Mouse (Mus musculus) liver, embryonic 13.5 days (tissue): ENCODE results near the gene Wfdc18. TPM values are rescaled to one million over a fixed set of nuclear protein-coding genes. Genes with fewer than 3 reads are reported as not detected.
A peak's percentile ranks its signal among the peaks of the same experiment; 100 is the strongest.

Experiments used
- ATAC-seq: fragments of 200-750 bp; cut with Nextera tagmentation; 2 replicates; pipeline ENCODE4 v1.8.0; 2017; ENCODE audit warnings: low read depth, mild to moderate bottlenecking, moderate number of reproducible peaks, moderate library complexity
- DNase-seq: peaks from one replicate; pipeline ENCODE4 v3.0.0; 2022
- H3K27ac ChIP-seq: fragments of 300-500 bp; sonication (generic); 2 replicates; pipeline ENCODE4 v1.5.1; 2015; ENCODE audit warnings: moderate library complexity, mild to moderate bottlenecking, inconsistent platforms
- H3K27me3 ChIP-seq: fragments of 300-500 bp; sonication (generic); 2 replicates; pipeline ENCODE4 v1.6.1; 2015; ENCODE audit warnings: mild to moderate bottlenecking, inconsistent platforms
- H3K36me3 ChIP-seq: fragments of 300-500 bp; sonication (generic); 2 replicates; pipeline ENCODE4 v1.6.1; 2015; ENCODE audit warnings: mild to moderate bottlenecking, inconsistent platforms
- H3K4me1 ChIP-seq: fragments of 300-500 bp; sonication (generic); replicated peaks from 2 replicates; pipeline ENCODE4 v1.6.1; 2015; ENCODE audit warnings: inconsistent platforms
- H3K4me2 ChIP-seq: fragments of 300-500 bp; sonication (generic); 2 replicates; pipeline ENCODE4 v1.6.1; 2015; ENCODE audit warnings: inconsistent platforms, mild to moderate bottlenecking, moderate library complexity
- H3K4me3 ChIP-seq: fragments of 300-500 bp; sonication (generic); replicated peaks from 2 replicates; pipeline ENCODE4 v1.5.1; 2015; ENCODE audit warnings: mild to moderate bottlenecking, inconsistent platforms
- H3K9ac ChIP-seq: fragments of 300-500 bp; sonication (generic); 2 replicates; pipeline ENCODE4 v1.6.1; 2015; ENCODE audit warnings: mild to moderate bottlenecking, inconsistent platforms
- H3K9me3 ChIP-seq: fragments of 300-500 bp; sonication (generic); replicated peaks from 2 replicates; pipeline ENCODE4 v1.6.1; 2016; ENCODE audit warnings: inconsistent platforms
- whole genome bisulfite sequencing: fragments of 180-500 bp; shearing (Covaris S2); methylation state at CpG from one replicate; pipeline ENCODE4 v1.1.7; 2015; ENCODE audit not compliant: insufficient replicate concordance; 5-methylcytosine and 5-hydroxymethylcytosine counted together
- polyA plus RNA-seq: library from polyadenylated mRNA; unstranded; fragments of >200 nt; fragmentation: Nextera tagmentation; extraction: Ambion mirVana; gene quantifications from 2 replicates; pipeline ENCODE4 v1.2.1, GENCODE M21; 2015

Wfdc18 gene
- polyA plus RNA-seq, 1 experiment from 2014 or later, result not detected

DNA sequence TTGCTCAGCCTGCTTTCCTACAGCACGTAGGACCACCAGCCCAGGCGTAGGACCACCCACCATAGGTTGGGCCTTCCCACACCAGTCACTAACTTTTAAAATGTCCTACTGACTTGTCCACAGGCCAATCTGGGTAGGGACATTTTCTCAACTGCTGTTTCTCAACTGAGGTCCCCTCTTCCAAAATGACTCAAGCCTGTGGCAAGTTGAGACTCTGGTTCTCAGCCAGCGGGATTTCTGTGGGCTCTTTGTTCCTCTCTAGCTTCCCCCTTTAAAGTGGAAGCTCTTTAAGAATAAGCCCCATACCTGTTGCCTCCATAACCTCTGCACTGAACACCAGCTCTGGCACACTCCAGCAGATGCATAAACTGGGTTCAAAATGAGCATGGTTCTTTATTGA is 34.7 kb downstream of the Wfdc18 start:
- Histone ChIP-seq H3K4me2 (no peak overlapping the region), H3K27ac (no peak overlapping the region), H3K4me3 (no peak overlapping the region), H3K36me3 (no peaks in the 10 kb centered on the region), H3K27me3 (0 out of 2 replicates have a peak, but pooled peaks cover 18% of the 10 kb centered on the region), H3K9me3 (no peaks in the 10 kb centered on the region), H3K4me1 (no peaks in the 10 kb centered on the region), H3K9ac (no peak overlapping the region)
- 58% methylated on average over 3 of the region's 3 CpGs for WGBS
- no peak for DNase-seq
- ATAC-seq, result no peak

DNA sequence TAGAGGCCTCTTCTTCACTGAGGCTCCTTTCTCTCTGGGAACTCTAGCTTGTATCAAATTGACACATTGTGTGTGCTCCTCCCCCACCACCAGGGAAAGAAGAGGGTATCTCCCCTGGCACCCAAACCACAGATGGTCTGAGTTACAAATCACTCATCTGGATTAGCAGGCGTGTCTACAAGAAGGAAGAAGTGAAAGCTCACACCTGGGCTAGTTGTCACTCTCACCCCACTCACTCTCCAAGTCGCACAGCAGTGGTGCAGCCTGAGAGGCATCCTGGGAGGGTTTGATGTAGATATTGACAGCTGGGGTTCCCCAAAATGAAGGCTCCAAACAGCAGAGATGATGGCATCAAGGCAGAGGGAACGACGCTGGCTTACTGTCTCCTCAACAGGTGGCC is 37.3 kb downstream of the Wfdc18 start:
- no peak for DNase-seq
- H3K27me3 ChIP-seq, result 0 out of 2 replicates have a peak, but pooled peaks cover 13% of the 10 kb centered on the region
- no peaks in the 10 kb centered on the region for H3K4me1 ChIP-seq
- no peak overlapping the region for H3K4me3 ChIP-seq
- no peak overlapping the region for H3K4me2 ChIP-seq
- H3K9ac ChIP-seq, result no peak overlapping the region
- no peak overlapping the region for H3K27ac ChIP-seq
- no peaks in the 10 kb centered on the region for H3K36me3 ChIP-seq
- 38% methylated on average over 4 of the region's 4 CpGs for WGBS
- no peaks in the 10 kb centered on the region for H3K9me3 ChIP-seq
- ATAC-seq, result no peak

DNA sequence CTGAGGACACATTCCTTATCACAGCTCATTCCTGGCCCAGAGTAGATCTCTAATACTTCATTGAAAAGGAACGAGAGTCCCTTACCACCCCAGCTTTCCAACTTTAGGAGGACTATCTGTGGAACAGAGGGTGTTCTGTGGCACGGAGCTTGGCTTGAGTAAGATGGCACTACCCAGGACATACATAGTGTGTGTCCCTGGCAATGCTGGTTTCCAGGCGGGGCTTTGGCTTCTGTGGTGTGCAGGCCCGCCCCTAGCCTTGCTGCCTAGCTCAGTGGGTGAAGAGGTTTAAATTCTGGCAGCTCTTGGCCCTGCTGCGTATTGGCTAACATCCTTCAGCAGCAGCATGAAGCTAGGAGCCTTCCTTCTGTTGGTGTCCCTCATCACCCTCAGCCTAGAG is 37.9 kb downstream of the Wfdc18 start, which contains the start of gene Wfdc21:
Wfdc21 (plus strand) TSS at position 260 of the 400 bp plus-strand sequence.
- WGBS, result 61% methylated on average over 5 of the region's 5 CpGs

DNA sequence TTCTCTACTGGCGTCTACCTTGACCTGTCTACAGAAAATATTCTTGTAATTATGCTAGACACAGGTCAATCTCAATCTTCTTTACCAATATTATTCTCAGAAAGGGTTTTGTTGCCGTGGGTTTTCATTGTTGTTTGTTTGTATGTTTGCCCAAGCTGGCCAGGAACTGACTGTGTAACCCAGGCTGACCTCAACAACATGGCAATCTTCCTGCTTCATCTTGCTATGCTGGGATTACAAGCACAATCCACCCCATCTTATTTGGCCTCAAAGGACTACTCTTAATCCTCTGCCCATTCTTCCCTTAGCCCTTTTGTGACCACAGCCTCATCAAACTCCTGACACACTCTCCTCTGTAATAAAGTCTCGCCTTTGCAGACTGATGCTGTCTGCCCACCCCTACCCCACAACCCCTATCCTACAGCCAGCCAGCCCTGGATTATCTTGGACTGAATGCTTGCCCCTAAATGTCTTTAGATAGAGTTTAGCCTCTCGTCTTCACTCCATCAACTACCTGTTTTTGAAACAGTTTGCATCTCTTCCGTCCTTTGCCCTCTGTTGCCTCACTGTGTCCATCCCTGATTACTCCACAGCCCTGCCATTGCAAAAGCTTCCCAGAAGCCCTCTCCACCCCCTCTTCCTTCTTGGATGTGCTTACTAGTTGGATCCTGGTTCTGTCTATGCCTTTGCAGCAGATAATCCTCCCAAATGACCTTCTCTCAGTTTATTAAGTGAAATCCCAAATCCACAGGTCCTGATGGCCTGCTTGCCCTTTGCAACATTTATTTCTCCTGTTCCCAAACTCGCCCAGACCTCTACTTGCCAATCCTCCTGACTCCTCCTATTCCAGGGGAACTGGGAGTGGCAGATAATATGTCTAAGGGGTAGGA is 38.8 kb downstream of the Wfdc18 start:
- Histone ChIP-seq H3K36me3 (no peaks in the 10 kb centered on the region), H3K4me2 (no peak overlapping the region), H3K9ac (no peak overlapping the region), H3K9me3 (no peaks in the 10 kb centered on the region), H3K4me1 (no peaks in the 10 kb centered on the region), H3K27me3 (0 out of 2 replicates have a peak, but pooled peaks cover 20% of the 10 kb centered on the region), H3K27ac (no peak overlapping the region), H3K4me3 (no peak overlapping the region)
- 36% methylated on average over 6 of the region's 6 CpGs for WGBS
- DNase-seq, result no peak
- no peak for ATAC-seq

More for the DNA sequence above, 37.9 kb downstream of the Wfdc18 start, which contains the start of gene Wfdc21:
- Histone ChIP-seq H3K36me3 (no peaks in the 10 kb centered on the region), H3K4me3 (no peak within 1 kb of the TSS), H3K4me2 (no peak within 1 kb of the TSS), H3K9me3 (no peaks in the 10 kb centered on the region), H3K4me1 (no peaks in the 10 kb centered on the region), H3K27me3 (0 out of 2 replicates have a peak, but pooled peaks cover 16% of the 10 kb centered on the region), H3K27ac (no peak within 1 kb of the TSS), H3K9ac (no peak within 1 kb of the TSS)
- ATAC-seq, result no peak
- no peak for DNase-seq

DNA sequence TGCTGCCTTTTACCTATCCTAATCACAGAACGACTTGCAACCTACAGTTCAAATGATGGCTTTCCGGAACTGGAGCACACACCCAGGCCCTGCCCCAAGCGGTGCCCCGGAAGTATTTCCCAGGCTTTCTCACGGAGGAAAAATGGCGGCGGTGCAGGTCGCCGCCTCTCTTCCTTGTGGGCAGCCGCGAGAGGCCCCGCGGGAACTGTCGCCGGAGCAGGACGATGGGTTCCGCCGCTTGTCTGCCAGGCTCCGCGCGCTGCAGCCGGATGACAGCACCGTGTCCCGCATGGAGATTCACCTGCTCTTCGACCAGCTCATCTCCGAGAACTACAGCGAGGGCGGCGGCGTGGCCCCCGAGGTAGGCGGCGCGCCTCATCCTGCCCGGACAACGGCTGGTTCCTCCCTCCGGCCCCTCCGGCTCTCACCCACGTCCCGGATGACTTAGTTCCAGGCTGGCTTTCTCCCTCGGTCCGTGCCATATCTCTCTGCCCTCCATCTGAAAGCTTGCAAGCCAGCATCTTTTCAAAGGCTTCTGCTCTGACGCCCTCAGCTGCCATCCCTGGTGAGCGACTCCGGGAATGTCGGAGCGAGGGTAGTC is 44.9 kb downstream of the Wfdc18 start, which contains the start of gene Heatr6:
Heatr6 (plus strand) TSS at position 116 of the 601 bp plus-strand sequence.
- peak within 1 kb of the TSS; percentile 79 for H3K4me2 ChIP-seq
- H3K4me1 ChIP-seq, result peaks cover 20% of the 10 kb centered on the region
- H3K27me3 ChIP-seq, result 0 out of 2 replicates have a peak, but pooled peaks cover 7% of the 10 kb centered on the region
- no peaks in the 10 kb centered on the region for H3K9me3 ChIP-seq
- H3K9ac ChIP-seq, result peak within 1 kb of the TSS; percentile 82
- DNase-seq, result peak; percentile 79
- H3K36me3 ChIP-seq, result peaks cover 28% of the 10 kb centered on the region
- H3K27ac ChIP-seq, result peak within 1 kb of the TSS; percentile 64
- H3K4me3 ChIP-seq, result peak within 1 kb of the TSS; percentile 82
- WGBS, result 0% methylated on average over 47 of the region's 47 CpGs
- ATAC-seq, result peak; percentile 94

DNA sequence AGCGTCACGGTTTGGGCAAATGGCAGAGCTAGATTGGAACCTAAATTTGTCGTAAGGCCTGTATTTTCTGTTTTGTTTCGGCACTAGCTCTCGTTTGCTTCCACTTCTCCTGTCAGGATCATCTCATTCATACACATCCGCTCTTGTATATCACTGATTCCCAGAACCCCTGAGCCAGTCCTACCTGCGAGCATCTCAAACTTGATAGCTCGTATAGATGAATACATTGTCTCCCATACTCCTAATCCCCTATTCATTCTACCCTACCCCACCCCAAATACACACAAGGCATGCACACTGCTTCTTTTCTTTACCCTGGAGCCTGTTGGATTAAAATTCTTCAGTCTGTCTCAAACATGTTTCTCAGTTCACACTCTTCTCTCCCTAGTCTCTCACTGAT is 45.4 kb downstream of the Wfdc18 start:
- Histone ChIP-seq H3K4me3 (peak overlapping the region; percentile 82), H3K9me3 (no peaks in the 10 kb centered on the region), H3K36me3 (peaks cover 33% of the 10 kb centered on the region), H3K27ac (peak overlapping the region; percentile 64; the same call in 1 of the 2 replicates), H3K27me3 (0 out of 2 replicates have a peak, but pooled peaks cover 7% of the 10 kb centered on the region), H3K4me2 (peak overlapping the region; percentile 79), H3K4me1 (peaks cover 20% of the 10 kb centered on the region), H3K9ac (peak overlapping the region; percentile 82)
- DNase-seq (no peak), ATAC-seq (peak; percentile 14; the same call in 1 of the 2 replicates)
- WGBS, result 6% methylated on average over 8 of the region's 8 CpGs

Other genes with a start within 250 kb of the Wfdc18 start
- 0.47 and 0.50 TPM in 2 replicates for gene Mmp28, start 245.9 kb upstream of the Wfdc18 start, polyA plus RNA-seq
- 4.7 and 5.4 TPM in 2 replicates for gene Taf15, start 235.9 kb upstream of the Wfdc18 start, polyA plus RNA-seq
- gene Heatr9, start 186.8 kb upstream of the Wfdc18 start, polyA plus RNA-seq, result not detected in 2 replicates
- 0.21 and 0.30 TPM in 2 replicates for gene Ccl5, start 178.5 kb upstream of the Wfdc18 start, polyA plus RNA-seq
- 16.5 and 16.8 TPM in 2 replicates for gene Ccl9, start 130.4 kb upstream of the Wfdc18 start, polyA plus RNA-seq
- gene Ccl6, start 115.9 kb upstream of the Wfdc18 start, polyA plus RNA-seq, result 8.5 and 8.8 TPM in 2 replicates
- not detected in 2 replicates for gene Rpl9-ps1, start 63.4 kb upstream of the Wfdc18 start, polyA plus RNA-seq
- gene Ccl3, start 59.7 kb upstream of the Wfdc18 start, polyA plus RNA-seq, result 0.79 and 0.92 TPM in 2 replicates
- 0.46 and 0.74 TPM in 2 replicates for gene Ccl4, start 46.4 kb upstream of the Wfdc18 start, polyA plus RNA-seq
- gene Wfdc17, start 5.0 kb upstream of the Wfdc18 start, polyA plus RNA-seq, result 5.8 and 8.0 TPM in 2 replicates
- gene Wfdc21, start 37.9 kb downstream of the Wfdc18 start, polyA plus RNA-seq, result 4.0 and 6.1 TPM in 2 replicates
- gene Heatr6, start 44.7 kb downstream of the Wfdc18 start, polyA plus RNA-seq, result 7.8 and 8.2 TPM in 2 replicates
- 1.0 and 2.0 TPM in 2 replicates for gene Hnf1b, start 141.0 kb downstream of the Wfdc18 start, polyA plus RNA-seq
- gene Ddx52, start 233.0 kb downstream of the Wfdc18 start, polyA plus RNA-seq, result 21.5 and 26.4 TPM in 2 replicates